Mouse (Mus musculus) activated CD4-positive, CD25-positive, alpha-beta regulatory T cell, adult 4 months (primary cell): Measurements from ENCODE around the gene Zbtb32. TPM values are rescaled to one million over a fixed set of nuclear protein-coding genes. Genes with fewer than 3 reads are reported as not detected.

ENCODE experiments used
- ATAC-seq: one replicate; pipeline ENCODE4 v1.8.0; 2017
- polyA plus RNA-seq, 2 experiments: library from polyadenylated mRNA; unstranded; fragments of 100-300 nt; shearing (Covaris generic); gene quantifications; one replicate each; pipeline ENCODE4 v1.2.1; 2017

The Zbtb32 gene
- polyA plus RNA-seq, 2 experiments from 2014 or later = 15.8 to 19.7 TPM

GRCm38 (mm10) chr7:30599933-30600353, 1.2 kb upstream of the Zbtb32 start:
- peak; percentile 90 for ATAC-seq

GRCm38 (mm10) chr7:30596811-30597210, 1.9 kb downstream of the Zbtb32 start:
- ATAC-seq = no peak

GRCm38 (mm10) chr7:30596093-30596492, 2.6 kb downstream of the Zbtb32 start:
- no peak for ATAC-seq

GRCm38 (mm10) chr7:30594510-30595024, 4.1 kb downstream of the Zbtb32 start:
- ATAC-seq = peak; percentile 38

GRCm38 (mm10) chr7:30593579-30594509, 4.9 kb downstream of the Zbtb32 start:
- peak; percentile 34 for ATAC-seq

GRCm38 (mm10) chr7:30592772-30593423, 5.8 kb downstream of the Zbtb32 start:
- ATAC-seq = no peak

- no peak for ATAC-seq
These were observed 7.1 kb downstream of the Zbtb32 start for GRCm38 (mm10) chr7:30591605-30591951.

GRCm38 (mm10) chr7:30590927-30591604, 7.6 kb downstream of the Zbtb32 start:
- no peak for ATAC-seq

- no peak for ATAC-seq
These were observed 9.0 kb downstream of the Zbtb32 start for GRCm38 (mm10) chr7:30589435-30590301.

GRCm38 (mm10) chr7:30588676-30589434, 9.9 kb downstream of the Zbtb32 start, which contains the start of gene Kmt2b:
Gene Kmt2b (minus strand): TSS chr7:30588726.
- ATAC-seq = peak; percentile 81

- no peak for ATAC-seq
These were observed 10.7 kb downstream of the Zbtb32 start for GRCm38 (mm10) chr7:30587842-30588667.

GRCm38 (mm10) chr7:30586455-30587020, 12.2 kb downstream of the Zbtb32 start:
- no peak for ATAC-seq

GRCm38 (mm10) chr7:30585170-30585569, 13.5 kb downstream of the Zbtb32 start:
- no peak for ATAC-seq

- no peak for ATAC-seq
These were observed 14.4 kb downstream of the Zbtb32 start for GRCm38 (mm10) chr7:30584339-30584738.

GRCm38 (mm10) chr7:30581547-30581946, 17.2 kb downstream of the Zbtb32 start:
- no peak for ATAC-seq

- ATAC-seq = no peak
These were observed 18.8 kb downstream of the Zbtb32 start for GRCm38 (mm10) chr7:30579950-30580349.

GRCm38 (mm10) chr7:30572969-30573368, 25.7 kb downstream of the Zbtb32 start:
- ATAC-seq = no peak

- ATAC-seq = no peak
These were observed 26.3 kb downstream of the Zbtb32 start for GRCm38 (mm10) chr7:30572389-30572788.

- no peak for ATAC-seq
These were observed 31.2 kb downstream of the Zbtb32 start for GRCm38 (mm10) chr7:30567555-30567954.

- ATAC-seq = no peak
These were observed 32.7 kb downstream of the Zbtb32 start for GRCm38 (mm10) chr7:30566033-30566432.
